Mouse (Mus musculus) v-Abl transformed pro-B cells (cell line): ENCODE data around the gene Tmem132a.

Experiments used
- in situ Hi-C, 2 experiments: fragments of 400-800 bp; cut with MboI; formaldehyde crosslinking; loops; one replicate each; pipeline ENCODE4 v1.15.1; 2025; ENCODE audit not compliant: unreplicated experiment in 2 of 2

The Tmem132a gene

DNA sequence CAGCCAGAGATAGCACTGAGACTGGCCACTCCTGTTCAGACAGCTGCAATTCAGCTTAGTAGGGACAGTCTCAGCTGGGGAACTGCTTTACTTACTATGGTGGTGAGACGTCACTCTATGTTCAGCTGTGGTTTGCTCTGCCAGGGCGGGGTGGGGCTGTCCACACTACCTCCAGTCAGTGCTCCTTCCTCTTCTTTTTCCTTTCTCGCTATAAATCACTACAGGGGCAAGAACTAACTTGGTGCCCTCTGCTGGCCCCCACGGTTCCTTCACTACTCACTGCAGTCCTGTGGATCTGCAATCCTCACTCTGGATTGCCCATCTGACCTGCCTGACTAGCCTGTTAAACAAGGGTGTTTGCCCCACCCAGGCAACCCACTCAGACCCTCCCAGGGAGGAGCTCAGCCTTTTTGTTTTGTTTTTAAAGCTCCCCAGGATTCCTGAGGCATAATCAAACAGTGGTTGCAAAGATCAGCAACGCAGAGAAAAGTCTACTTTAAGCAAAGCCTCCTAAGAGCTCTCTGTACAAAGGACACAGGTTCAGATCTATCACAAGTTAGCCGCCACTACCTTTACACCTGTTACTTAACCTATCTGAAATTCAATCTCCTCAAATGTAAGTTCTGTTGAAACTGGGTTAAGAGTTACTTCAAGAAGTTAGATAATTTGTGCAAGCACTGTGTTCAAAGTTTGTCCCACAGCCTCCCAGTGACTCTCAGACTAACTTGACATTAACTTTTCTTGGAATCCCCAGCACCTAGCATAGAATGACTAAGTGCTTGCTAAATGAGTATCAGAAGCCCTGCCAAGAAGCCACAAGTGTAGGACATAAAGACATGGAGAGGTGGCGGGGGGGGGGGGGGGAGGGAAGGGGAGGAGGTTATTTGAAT lies 10.6 kb upstream of the Tmem132a start:
- in situ Hi-C loops: loop anchor here (5.0 kb wide), 2 partner anchors 38 to 163 kb away; no protein-coding TSS in a partner anchor

DNA sequence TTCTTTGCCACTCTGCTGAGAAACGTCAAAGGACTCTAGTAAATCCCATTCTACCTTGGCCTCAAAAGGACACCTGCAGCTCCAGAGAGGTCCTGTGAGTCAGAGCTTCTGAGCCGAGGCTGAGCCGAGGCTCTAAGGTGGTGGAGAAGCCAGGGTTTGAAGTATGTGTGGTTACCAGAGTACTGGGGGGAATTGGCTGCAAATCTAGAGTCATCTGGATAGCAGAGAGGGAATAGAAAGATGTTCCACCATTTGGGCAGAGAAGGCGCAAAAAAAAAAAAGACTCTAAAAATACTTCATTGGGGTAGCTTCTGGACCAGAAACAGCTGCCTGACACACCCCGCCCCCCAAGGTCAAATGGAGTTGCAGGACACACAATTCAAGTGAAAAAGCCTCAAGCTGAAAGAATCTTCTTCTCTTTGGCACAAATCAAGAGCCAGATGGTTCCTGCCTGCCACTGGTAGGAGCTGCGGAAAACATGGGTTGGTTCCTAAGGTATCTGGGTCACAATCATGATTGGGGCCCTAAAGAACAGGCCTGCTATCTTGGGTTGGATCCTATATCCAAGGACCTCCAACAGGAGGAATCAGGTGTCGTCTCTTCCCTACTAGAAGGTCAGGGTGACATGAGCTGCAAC lies 8.6 kb upstream of the Tmem132a start:
- in situ Hi-C loops: loop anchor here (5.0 kb wide), 2 partner anchors 36 to 161 kb away; no protein-coding TSS in a partner anchor

DNA sequence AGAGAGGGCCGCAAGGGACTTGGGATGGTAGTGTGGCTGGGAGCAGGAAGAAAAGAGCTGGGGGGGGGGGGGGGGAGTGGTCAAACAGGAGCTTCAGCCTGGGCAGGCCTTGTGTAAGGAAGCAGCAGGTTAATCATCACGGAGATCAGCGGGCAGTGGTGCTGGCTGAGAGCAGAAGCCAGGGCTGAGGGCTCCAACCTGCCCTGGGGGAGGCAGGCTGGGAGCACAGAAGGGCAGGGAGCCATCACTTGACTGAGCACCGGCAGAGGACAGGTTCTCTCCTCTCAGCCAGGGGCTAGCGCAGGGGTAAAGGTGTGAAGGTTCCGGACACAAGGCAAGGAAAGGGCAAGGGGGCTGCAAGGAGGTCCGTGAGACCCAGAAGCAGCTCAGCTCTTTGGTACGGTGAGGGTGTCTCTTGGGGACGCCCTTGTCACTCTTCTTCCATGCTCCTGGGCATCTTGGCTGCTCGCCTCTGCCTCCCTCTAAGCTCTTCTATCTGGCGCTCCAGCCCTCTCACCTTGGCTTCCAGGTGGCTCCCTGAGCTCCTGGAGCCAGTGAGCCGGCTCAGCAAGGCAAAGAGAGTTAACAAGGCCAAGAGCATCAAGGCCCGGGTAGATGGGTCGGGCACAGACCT lies 1.7 kb upstream of the Tmem132a start:
- in situ Hi-C loops: no loop called here

DNA sequence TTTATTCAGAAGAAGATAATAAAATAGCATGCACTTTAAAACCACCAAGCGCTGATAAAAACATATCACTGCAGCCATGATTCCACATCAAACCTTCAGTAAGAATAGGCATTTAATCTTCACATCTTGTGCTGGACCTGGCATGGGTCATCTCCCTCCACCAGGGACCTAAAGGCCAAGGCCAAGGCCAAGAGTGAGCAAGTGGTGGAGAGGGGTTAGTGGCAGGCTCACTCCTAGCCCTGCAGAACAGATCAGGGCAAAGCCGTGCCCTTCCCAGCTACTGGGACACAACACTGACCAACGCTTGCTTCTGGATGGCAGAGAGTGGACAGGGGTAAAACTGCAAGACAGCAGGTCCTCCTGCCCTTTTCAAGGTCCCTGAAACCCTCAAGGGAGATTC lies 936 bp upstream of the Tmem132a start:
- in situ Hi-C loops: no loop called here

DNA sequence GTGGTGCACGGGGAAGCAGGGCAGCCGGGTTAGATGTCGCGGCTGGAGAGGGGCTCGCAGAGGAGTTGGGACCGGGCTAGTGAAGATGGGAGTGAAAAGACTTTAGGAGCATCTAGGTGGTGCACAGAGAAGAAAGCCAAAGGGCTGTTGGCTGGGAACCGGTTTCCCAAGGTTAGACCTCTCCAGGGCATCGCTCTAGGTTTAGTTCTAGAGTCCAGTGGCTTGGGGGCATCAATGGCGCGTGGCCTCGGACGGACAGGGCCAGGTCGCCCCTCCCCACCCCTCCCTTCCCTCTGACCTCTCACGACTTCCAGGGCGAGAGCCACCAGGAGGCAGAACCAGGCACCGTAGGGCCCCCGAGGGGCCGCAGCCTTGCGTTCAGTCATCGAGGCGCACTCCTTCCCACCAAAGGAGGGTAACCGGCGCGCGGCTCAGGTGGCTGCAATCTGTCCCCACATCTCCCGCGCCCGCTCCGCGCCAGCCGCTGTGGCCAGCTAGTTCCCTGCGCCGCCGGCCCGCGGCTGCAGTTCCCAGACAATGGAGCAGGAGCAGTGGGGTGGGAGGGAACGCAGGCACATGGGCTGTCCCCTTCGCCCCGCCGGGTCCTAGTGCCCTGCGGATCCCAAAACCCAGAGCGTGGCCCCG lies 377 bp downstream of the Tmem132a start:
- in situ Hi-C loops: no loop called here

DNA sequence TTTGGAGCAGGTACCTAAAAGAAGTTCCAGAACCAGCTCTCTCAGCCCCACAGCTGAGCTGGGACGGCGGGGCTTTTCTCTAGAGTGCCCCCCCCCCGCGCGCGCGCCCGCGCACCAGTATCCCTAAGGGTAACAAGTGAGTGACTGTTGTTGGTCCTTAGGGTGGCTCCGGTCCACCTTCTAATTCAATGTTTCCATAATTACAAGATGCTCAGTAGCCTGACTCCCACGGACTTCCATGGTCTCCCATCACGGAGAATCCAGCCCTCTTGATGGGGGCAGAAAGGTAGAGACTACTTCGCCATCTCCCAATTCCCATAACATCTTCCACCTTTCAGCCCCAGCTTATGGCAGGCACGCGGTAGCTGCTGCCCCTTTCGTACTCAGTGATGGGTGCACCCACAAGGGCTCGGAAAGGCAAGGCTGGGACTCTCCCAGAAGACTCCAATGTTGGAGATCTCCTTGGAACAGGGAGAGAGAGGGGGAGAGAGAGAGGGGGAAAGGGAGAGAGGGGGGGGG lies 1.1 kb downstream of the Tmem132a start:
- in situ Hi-C loops: no loop called here

DNA sequence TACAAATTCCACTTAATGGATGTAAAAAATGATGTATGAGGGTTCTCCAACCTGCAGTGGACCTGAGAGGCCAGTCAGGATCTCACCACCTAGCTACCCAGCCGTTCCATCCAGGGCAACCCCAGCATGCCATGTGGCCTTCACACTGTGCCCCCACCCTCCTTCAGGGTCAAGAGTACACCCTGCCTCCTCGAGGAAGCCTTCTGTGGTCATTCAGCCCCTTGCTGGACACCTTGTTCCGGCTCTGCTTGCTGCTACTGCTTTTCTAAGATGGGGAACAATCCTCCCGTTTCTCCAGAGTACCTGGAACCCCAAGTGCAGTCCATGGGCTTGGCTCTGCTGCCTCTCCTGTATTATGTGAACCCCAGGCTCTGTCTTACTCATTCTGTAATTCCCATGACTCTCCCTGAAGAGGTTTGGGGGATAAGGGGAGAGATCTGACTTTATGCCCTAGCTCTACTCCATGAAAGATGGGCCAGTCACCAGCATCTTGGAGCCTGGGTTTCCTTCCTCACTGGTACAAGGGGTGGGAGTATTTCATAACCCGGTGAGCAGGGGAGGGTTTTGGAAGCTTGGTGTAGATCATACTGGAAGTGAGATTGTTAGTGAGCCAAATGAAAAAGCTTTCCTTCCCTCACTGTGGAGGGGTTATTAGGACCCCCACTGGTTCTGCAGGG lies 1.7 kb downstream of the Tmem132a start:
- in situ Hi-C loops: no loop called here

DNA sequence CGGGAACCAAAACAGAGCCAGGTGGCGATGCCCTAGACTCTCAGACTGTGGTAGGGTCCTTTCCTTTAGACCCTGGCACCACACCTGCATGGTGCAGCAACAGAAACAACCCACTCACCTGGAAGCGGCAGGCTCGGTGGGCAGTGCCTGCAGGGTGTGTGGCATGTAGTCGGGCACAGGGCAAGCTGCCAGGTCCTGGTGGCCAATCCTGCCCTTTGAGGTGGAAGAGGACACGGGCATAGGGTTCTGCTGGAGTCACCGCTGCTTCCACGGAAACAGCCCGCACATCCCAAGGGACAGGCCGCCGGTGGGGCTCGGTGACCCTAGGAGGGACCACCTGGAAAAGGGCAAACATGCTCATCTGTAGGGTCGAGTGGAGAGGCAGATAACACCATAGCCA lies 3.4 kb downstream of the Tmem132a start:
- in situ Hi-C loops: no loop called here

DNA sequence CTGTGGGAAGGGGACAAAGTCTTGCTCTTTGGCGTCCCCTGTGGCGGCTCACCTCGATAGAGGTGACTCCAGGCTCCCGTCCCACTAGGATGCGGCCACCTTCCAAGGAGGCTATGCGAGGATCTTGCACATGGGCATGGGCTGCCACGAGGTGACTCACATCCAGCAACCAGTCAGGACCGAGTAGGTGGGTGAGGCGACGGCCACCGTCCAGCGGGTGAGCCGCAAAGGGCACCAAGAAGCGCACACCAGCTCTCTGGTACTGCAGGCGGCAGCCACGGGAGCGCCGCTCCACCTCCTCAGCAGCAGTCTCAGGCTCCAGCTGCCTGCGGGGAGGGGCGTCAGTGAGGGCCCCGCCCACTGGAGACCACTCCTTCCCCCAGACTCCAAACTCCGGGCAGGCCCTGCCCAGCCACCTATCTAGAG lies 9.7 kb downstream of the Tmem132a start:
- in situ Hi-C loops: no loop called here

DNA sequence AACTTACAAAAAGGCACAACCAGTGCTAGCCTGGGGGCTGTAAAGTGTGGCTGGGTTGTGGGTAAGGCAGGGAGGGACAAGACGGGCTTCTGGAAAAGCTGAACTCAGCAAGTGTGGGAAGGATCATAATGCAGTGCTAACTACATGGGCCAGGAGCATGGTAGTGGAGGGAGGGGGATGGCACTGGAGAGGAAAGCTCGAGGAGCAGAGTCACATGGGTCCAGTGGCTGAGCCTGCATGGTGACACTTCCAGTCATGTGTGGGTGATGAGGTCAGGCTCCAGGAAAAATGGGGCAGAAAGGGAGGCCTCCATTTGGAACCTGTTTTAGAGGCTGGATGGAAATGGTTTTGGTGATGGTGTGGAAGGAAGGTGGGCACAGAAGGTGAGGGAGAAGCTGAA lies 13.2 kb downstream of the Tmem132a start:
- in situ Hi-C loops: no loop called here

DNA sequence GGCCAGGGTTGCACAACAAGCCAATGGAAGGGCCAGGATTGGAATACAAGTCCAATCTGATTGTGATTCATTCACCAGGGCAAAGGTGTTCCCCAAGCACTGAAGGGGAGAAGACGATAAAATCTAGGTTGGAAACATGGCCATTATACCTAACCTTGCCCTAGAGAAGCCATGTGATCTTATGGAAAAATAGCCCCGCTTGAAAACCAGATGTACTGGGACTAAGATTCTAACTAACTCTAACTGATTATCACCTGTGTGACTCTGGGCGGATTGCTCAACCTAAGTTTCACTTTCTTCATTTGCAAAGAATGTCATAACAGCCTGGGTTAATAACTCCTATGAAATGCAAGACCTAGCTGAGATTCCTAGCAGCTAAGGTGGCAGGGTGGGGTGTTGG lies 14.3 kb downstream of the Tmem132a start:
- in situ Hi-C loops: no loop called here

DNA sequence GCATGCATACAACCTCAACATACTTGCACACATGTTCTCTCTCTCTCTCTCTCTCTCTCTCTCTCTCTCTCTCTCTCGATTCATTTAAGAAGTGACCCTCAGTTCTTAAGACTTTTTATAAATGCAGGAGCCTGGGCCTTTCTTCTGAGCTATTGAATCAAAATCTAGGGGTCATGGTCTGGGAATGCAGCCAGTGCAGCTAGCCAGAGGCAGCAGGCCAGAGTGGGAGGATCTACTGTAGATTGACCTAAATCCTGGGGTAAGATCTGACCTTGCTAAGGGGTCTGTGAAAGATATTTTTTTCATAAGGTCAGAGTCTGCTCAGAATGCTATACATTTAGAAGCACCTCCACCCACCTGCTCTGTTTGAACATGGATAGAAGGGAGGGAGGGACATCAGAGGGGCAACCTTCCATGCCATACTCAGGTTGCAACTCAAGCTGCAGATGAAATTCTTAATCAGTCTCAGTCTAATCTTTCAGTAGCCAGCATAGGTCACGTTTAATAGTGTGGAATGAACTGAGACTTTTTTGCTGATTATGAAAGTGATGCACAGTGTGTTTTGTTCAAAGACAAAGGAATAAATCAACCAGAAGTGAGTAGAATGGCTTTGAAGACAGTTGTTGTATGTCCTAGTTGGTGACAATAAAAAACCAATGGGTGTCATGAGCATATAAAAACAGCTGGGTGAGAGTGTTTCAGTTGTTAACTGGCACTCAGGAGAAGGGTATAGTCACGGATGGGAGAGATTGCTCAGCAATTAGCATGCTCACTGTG lies 22.2 kb downstream of the Tmem132a start:
- in situ Hi-C loops: no loop called here

DNA sequence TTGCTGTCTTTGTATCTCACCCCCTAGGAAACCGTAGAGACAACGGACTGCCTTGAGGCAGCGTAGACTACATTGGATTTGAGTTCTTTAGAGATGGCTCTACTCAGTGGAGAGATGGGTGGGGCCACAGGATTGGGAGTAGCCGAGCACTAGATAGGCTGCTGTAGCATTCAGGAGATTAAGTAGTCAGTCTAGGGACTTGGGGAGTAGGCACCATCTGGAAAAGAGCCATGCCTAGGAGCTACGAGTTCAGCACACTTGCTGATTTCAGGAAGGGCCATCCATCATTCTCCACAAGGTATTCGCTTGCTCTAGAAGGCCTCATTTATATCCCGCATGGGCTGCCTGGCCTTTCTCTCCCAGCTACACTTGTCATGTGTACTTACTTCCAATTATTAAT lies 23.6 kb downstream of the Tmem132a start:
- in situ Hi-C loops: no loop called here

DNA sequence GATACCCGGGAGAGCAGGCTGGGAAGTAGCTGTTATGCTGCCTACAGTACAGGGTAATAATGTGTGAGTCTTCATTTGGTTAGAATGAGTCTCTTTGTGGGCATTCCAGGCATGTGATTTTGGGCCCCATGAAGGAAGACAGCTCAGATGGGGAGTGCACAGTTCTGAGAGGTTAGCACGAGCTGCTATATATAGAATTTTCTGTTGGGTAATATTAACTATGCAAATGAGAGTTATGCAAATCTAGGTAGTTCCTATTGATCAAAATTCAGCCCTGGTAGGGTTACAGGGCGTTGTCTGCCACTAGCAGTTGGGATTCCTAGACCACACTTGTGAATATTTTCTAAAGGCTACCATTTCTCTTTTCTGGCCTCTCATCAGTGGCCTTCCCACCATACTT lies 24.3 kb downstream of the Tmem132a start:
- in situ Hi-C loops: no loop called here

DNA sequence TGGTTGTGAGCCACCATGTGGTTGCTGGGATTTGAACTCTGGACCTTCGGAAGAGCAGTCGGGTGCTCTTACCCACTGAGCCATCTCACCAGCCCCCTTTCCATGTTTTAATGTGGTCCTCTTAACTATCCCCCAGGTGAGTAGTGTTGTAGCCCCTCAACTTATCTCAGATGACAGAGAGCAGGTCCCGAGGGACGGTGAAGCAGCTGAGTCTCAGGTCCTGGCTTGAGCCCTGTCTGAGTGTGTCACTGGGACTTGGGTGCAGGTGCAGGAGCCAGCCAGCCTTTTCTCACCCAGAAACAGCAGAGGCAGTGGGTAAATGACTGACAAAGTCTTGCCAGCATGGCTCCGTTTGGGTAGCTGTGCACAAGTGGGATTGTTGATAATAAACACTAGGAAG lies 25.5 kb downstream of the Tmem132a start:
- in situ Hi-C loops: loop anchor here (5.0 kb wide), 2 partner anchors 33 to 38 kb away; partner anchors contain the start of gene Tmem109 (in 1 of the 2)

DNA sequence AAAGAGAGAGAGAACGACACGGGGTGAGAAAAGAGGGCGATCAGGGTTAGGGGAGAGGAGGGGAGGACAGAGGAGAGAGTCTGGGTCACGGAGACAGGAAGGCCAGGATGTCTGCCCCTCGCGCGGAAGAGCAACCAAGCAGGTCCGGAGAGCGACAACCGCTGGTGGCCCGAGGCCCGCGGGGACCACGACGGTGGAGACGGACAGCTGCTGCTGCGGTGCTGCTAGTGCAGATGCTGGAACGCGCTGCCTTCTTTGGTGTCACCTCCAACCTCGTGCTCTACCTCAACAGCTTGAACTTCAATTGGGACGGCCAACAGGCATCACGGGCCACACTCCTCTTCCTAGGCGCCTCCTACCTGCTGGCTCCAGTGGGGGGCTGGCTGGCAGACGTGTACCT lies 26.8 kb downstream of the Tmem132a start:
- in situ Hi-C loops: loop anchor here (5.0 kb wide), 2 partner anchors 34 to 39 kb away; partner anchors contain the start of gene Tmem109 (in 1 of the 2)

DNA sequence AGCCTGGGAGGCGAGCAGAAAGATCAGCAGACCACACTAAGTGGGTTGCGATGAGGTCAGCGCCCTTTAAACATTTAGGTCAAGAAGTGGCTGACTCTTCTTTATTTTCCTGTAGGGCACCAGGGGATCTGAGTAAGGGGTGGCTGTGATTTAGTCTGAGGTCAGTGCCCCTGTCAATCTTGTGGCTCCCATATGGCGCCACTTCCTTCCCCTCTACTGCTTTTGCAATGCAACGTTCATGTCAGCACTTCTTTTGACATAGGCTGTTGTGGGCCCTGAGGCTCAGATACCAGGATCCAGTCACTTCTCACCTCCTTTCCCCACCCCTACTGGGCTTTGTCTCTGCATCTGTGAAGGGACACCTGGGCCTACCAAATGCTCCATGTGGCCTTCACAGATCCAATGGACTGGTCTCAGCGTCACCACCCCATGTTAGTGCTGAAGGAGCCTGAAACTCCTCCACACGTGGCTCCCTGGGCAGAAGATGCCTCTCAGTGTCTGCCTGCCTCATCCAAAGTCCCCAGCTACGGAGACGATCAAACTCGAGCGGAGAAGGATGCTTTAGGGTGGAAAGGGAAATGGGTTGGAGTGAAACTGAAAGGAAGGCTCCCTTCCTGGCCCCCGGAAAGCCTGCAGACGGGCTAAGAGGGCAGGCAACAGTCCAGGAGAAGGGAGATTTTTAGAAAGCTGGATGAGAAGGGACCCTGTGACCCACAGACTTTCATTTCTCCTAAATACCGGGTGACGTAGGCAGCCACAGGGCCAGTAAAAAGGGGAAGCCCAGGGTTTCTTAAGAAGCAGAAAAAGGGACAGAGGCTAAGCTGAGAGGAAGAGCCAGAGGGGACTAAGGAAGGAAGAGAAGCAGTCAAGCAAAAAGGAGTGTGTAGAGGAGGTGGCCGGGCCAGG lies 27.8 kb downstream of the Tmem132a start:
- in situ Hi-C loops: loop anchor here (5.0 kb wide), 2 partner anchors 35 to 40 kb away; partner anchors contain the start of gene Tmem109 (in 1 of the 2)
